Mouse (Mus musculus) midbrain, embryonic 11.5 days (tissue): ENCODE measurements around the gene 1700021F07Rik. TPM values are rescaled to one million over a fixed set of nuclear protein-coding genes. Genes with fewer than 3 reads are reported as not detected.
A peak's percentile ranks its signal among the peaks of the same experiment; 100 is the strongest.

Experiments
- ATAC-seq: fragments of 200-750 bp; cut with Nextera tagmentation; 2 replicates; pipeline ENCODE4 v1.8.0; 2017; ENCODE audit warnings: moderate TSS enrichment, moderate library complexity; ENCODE audit not compliant: low FRiP score
- DNase-seq: peaks from one replicate; pipeline ENCODE4 v3.0.0; 2015; ENCODE audit warnings: low spot score; ENCODE audit errors: missing footprints
- H3K27ac ChIP-seq: fragments of 300-500 bp; sonication (generic); 2 replicates; pipeline ENCODE4 v1.5.1; 2014; ENCODE audit warnings: low read depth, low read length
- H3K27me3 ChIP-seq: fragments of 300-500 bp; sonication (generic); 2 replicates; pipeline ENCODE4 v1.6.1; 2014; ENCODE audit warnings: mild to moderate bottlenecking, low read length, moderate library complexity, mixed read lengths; ENCODE audit not compliant: control insufficient read depth, insufficient read depth
- H3K36me3 ChIP-seq: fragments of 300-500 bp; sonication (generic); 2 replicates; pipeline ENCODE4 v1.6.1; 2014; ENCODE audit warnings: mild to moderate bottlenecking, low read length, moderate library complexity, mixed read lengths; ENCODE audit not compliant: control insufficient read depth, insufficient read depth
- H3K4me1 ChIP-seq: fragments of 300-500 bp; sonication (generic); 2 replicates; pipeline ENCODE4 v1.6.1; 2014; ENCODE audit warnings: low read length; ENCODE audit not compliant: control insufficient read depth, insufficient read depth
- H3K4me2 ChIP-seq: fragments of 300-500 bp; sonication (generic); 2 replicates; pipeline ENCODE4 v1.6.1; 2014; ENCODE audit warnings: mild to moderate bottlenecking, moderate library complexity
- H3K4me3 ChIP-seq: fragments of 300-500 bp; sonication (generic); 2 replicates; pipeline ENCODE4 v1.5.1; 2014; ENCODE audit warnings: low read depth, low read length
- H3K9ac ChIP-seq: fragments of 300-500 bp; sonication (generic); 2 replicates; pipeline ENCODE4 v1.6.1; 2014; ENCODE audit warnings: low read length
- H3K9me3 ChIP-seq: fragments of 300-500 bp; sonication (generic); 2 replicates; pipeline ENCODE4 v1.6.1; 2016; ENCODE audit warnings: low read length; ENCODE audit not compliant: control insufficient read depth
- WGBS: fragments of 180-500 bp; shearing (Covaris S2); extraction: QIAGEN DNeasy Blood & Tissue Kit; methylation state at CpG from one replicate; pipeline ENCODE4 v1.1.7; 2014; 5-methylcytosine and 5-hydroxymethylcytosine counted together
- polyA plus RNA-seq: library from polyadenylated mRNA; unstranded; fragments of >200 nt; fragmentation: Nextera tagmentation; extraction: Ambion mirVana; gene quantifications from 2 replicates; pipeline ENCODE4 v1.2.1, GENCODE M21; 2014

Gene 1700021F07Rik
- not detected in 2 replicates for polyA plus RNA-seq

- H3K36me3 ChIP-seq = no peaks in the 10 kb centered on the region
- no peaks in the 10 kb centered on the region for H3K27me3 ChIP-seq
- no peaks in the 10 kb centered on the region for H3K4me1 ChIP-seq
- no peak for ATAC-seq
- WGBS = 91% methylated on average over 18 of the region's 18 CpGs
- peak; percentile 14 for DNase-seq
- H3K9me3 ChIP-seq = no peaks in the 10 kb centered on the region
- no peak within 1 kb of the TSS for H3K27ac ChIP-seq
- no peak within 1 kb of the TSS for H3K9ac ChIP-seq
- no peak within 1 kb of the TSS for H3K4me2 ChIP-seq
- H3K4me3 ChIP-seq = no peak within 1 kb of the TSS
Observed at GRCm38 (mm10) chr2:173522376-173522775, at the start of gene 1700021F07Rik. TSS of gene 1700021F07Rik (plus strand) at chr2:173522586.

- DNase-seq (no peak), ATAC-seq (peak; percentile 40; the same call in 1 of the 2 replicates)
- Histone ChIP-seq H3K4me1 (no peaks in the 10 kb centered on the region), H3K36me3 (no peaks in the 10 kb centered on the region), H3K4me3 (no peak overlapping the region), H3K27ac (no peak overlapping the region), H3K27me3 (no peaks in the 10 kb centered on the region), H3K4me2 (no peak overlapping the region), H3K9me3 (no peaks in the 10 kb centered on the region), H3K9ac (no peak overlapping the region)
- WGBS = 76% methylated on average over 11 of the region's 11 CpGs
Observed at GRCm38 (mm10) chr2:173473233-173473632, 49.2 kb upstream of the 1700021F07Rik start.

DNA sequence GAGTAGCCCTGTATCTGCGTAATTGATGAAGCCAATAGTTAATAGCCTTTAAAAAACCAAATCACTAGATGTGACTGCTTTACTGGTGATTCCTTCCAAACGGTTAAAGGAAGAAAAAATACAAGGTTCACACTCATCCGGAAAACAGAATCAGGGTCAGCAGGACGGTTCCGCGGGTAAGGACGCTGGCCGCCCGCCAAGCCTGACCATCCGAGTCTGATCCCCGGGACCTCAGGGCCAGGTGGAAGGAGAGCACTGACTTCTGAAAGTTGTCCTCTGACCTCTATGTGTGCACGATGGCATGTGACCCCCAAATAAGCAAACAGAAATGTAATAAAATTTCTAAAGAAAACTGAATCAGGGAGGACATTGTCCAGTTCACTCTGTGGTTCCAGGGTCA is 43.3 kb upstream of the 1700021F07Rik start:
- no peak for DNase-seq
- Histone ChIP-seq H3K4me1 (no peaks in the 10 kb centered on the region), H3K9me3 (no peaks in the 10 kb centered on the region), H3K27ac (no peak overlapping the region), H3K4me3 (no peak overlapping the region), H3K9ac (no peak overlapping the region), H3K27me3 (no peaks in the 10 kb centered on the region), H3K36me3 (no peaks in the 10 kb centered on the region), H3K4me2 (no peak overlapping the region)
- no peak for ATAC-seq
- 94% methylated on average over 12 of the region's 12 CpGs for WGBS

GRCm38 (mm10) chr2:173484486-173484885 is 37.9 kb upstream of the 1700021F07Rik start:
- no peaks in the 10 kb centered on the region for H3K4me1 ChIP-seq
- no peaks in the 10 kb centered on the region for H3K27me3 ChIP-seq
- H3K9me3 ChIP-seq = no peaks in the 10 kb centered on the region
- H3K4me2 ChIP-seq = no peak overlapping the region
- H3K9ac ChIP-seq = no peak overlapping the region
- DNase-seq (no peak), ATAC-seq (no peak)
- 90% methylated on average over 4 of the region's 4 CpGs for WGBS
- no peak overlapping the region for H3K27ac ChIP-seq
- H3K4me3 ChIP-seq = no peak overlapping the region
- H3K36me3 ChIP-seq = no peaks in the 10 kb centered on the region

GRCm38 (mm10) chr2:173499612-173500011 is 22.8 kb upstream of the 1700021F07Rik start:
- Histone ChIP-seq H3K9me3 (no peaks in the 10 kb centered on the region), H3K27ac (no peak overlapping the region), H3K4me1 (no peaks in the 10 kb centered on the region), H3K27me3 (no peaks in the 10 kb centered on the region), H3K4me3 (no peak overlapping the region), H3K4me2 (no peak overlapping the region), H3K36me3 (no peaks in the 10 kb centered on the region), H3K9ac (no peak overlapping the region)
- DNase-seq = no peak
- 86% methylated on average over 2 of the region's 2 CpGs for WGBS
- no peak for ATAC-seq

DNA sequence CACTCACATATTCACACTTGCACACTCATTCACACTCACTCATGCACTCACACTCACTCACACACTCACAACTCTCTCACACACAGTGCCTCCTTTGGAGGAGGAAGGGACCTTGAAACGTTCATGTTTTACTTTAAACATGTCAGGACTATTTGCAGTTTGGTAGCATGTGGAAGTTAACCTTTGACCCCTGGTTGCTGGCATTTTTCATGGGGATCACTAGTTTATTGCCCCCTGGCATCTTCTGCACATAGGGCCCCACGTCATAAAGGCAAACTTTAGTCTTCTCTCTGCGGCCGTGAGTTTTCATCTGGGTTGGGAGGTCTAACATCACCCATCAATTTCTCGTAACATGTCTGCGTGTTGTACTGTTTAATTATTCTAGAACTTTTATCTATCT is 8.4 kb upstream of the 1700021F07Rik start:
- 91% methylated on average over 6 of the region's 6 CpGs for WGBS
- Histone ChIP-seq H3K9me3 (no peaks in the 10 kb centered on the region), H3K4me2 (no peak overlapping the region), H3K36me3 (no peaks in the 10 kb centered on the region), H3K27ac (no peak overlapping the region), H3K27me3 (no peaks in the 10 kb centered on the region), H3K4me3 (no peak overlapping the region), H3K9ac (no peak overlapping the region), H3K4me1 (no peaks in the 10 kb centered on the region)
- no peak for ATAC-seq
- DNase-seq = peak; percentile 53

DNA sequence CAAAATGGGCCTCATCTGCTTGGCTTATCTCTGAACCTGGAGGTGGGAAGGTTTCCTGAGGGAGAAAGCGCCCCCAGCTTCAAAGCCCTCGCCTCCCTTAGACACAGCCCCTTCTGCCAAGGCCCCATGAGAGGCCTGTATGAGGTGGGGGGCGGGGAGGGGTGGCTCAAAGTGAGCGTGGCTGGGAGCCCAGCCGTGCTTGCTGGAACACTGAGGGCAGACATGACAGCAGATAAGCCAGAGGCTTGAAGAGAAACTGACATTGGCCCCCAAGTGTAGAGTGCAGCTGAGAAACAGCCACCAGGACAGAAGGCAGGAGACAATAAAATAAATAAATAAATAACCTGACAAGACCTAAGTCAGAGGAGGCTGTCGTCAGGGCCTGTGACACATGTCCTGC is 7.2 kb upstream of the 1700021F07Rik start:
- Histone ChIP-seq H3K4me1 (no peaks in the 10 kb centered on the region), H3K9me3 (no peaks in the 10 kb centered on the region), H3K4me3 (no peak overlapping the region), H3K27me3 (no peaks in the 10 kb centered on the region), H3K9ac (no peak overlapping the region), H3K27ac (no peak overlapping the region), H3K4me2 (no peak overlapping the region), H3K36me3 (no peaks in the 10 kb centered on the region)
- WGBS = 68% methylated on average over 6 of the region's 6 CpGs
- ATAC-seq = no peak
- DNase-seq = peak; percentile 37

GRCm38 (mm10) chr2:173516150-173516855 is 6.1 kb upstream of the 1700021F07Rik start:
- no peak overlapping the region for H3K4me3 ChIP-seq
- 85% methylated on average over 25 of the region's 25 CpGs for WGBS

DNA sequence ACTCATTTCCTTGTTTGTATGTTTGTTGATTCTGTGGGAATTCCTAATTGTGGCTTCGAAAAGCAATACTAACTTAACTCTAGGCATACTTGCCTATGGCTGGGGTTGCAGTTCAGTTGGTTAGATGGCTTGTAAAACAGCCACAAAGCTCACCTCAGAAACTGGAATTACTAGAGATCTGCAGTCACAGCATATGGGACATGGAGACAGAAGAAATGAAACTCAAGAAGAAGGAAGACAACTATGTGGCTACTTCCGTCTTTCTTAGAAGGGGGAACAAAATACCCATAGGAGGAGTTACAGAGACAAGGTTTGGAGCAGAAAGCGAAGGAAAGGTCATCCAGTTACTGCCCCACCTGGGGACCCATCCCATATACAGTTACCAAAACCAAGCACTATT is 6.1 kb downstream of the 1700021F07Rik start:
- no peaks in the 10 kb centered on the region for H3K36me3 ChIP-seq

More at GRCm38 (mm10) chr2:173516150-173516855, 6.1 kb upstream of the 1700021F07Rik start:
- no peak overlapping the region for H3K4me2 ChIP-seq
- no peak overlapping the region for H3K27ac ChIP-seq
- H3K9me3 ChIP-seq = no peaks in the 10 kb centered on the region
- H3K27me3 ChIP-seq = no peaks in the 10 kb centered on the region
- ATAC-seq (no peak), DNase-seq (peak; percentile 77)
- no peaks in the 10 kb centered on the region for H3K36me3 ChIP-seq
- H3K9ac ChIP-seq = no peak overlapping the region
- no peaks in the 10 kb centered on the region for H3K4me1 ChIP-seq

More for the DNA sequence above, 6.1 kb downstream of the 1700021F07Rik start:
- Histone ChIP-seq H3K9me3 (no peaks in the 10 kb centered on the region), H3K27me3 (no peaks in the 10 kb centered on the region), H3K27ac (no peak overlapping the region), H3K4me2 (no peak overlapping the region), H3K4me3 (no peak overlapping the region), H3K9ac (no peak overlapping the region), H3K4me1 (no peaks in the 10 kb centered on the region)
- WGBS = 87% methylated on average over 3 of the region's 3 CpGs
- DNase-seq (no peak), ATAC-seq (no peak)
